Mouse (Mus musculus) spleen, adult 2 months (tissue): ENCODE data around the gene Lrrc23. TPM values are rescaled to one million over a fixed set of nuclear protein-coding genes. Genes with fewer than 3 reads are reported as not detected.

Source experiments
- DNase-seq, 2 experiments: peaks; one replicate each; pipeline versions ENCODE4 v3.0.0 to v3.0.0-alpha.2; 2012 to 2021; ENCODE audit warnings: low spot score in 2 of 2, low read depth in 1 of 2
- H3K27ac ChIP-seq: fragments of 200-500 bp; 2 replicates; pipeline ENCODE4 v1.5.1; 2012; ENCODE audit warnings: low read length, inconsistent platforms; ENCODE audit not compliant: insufficient read depth
- H3K27me3 ChIP-seq: fragments of 200-500 bp; 2 replicates; pipeline ENCODE4 v1.6.1; 2012; ENCODE audit warnings: mild to moderate bottlenecking, moderate library complexity, low read length, inconsistent platforms; ENCODE audit not compliant: control insufficient read depth, insufficient read depth
- H3K36me3 ChIP-seq: fragments of 200-500 bp; 2 replicates; pipeline ENCODE4 v1.6.1; 2012; ENCODE audit warnings: mild to moderate bottlenecking, low read length, inconsistent platforms; ENCODE audit not compliant: control insufficient read depth, insufficient read depth
- H3K4me1 ChIP-seq: fragments of 200-500 bp; 2 replicates; pipeline ENCODE4 v1.6.1; 2011; ENCODE audit warnings: inconsistent platforms; ENCODE audit not compliant: control insufficient read depth, insufficient read depth, insufficient read length
- H3K4me3 ChIP-seq: fragments of 200-500 bp; 2 replicates; pipeline ENCODE4 v1.5.1; 2011; ENCODE audit warnings: mild to moderate bottlenecking, inconsistent platforms; ENCODE audit not compliant: insufficient read depth, insufficient read length; ENCODE audit errors: extremely low read depth
- CTCF ChIP-seq: fragments of 200-500 bp; IDR thresholded peaks from 2 replicates; pipeline ENCODE4 v1.5.1; 2011; ENCODE audit warnings: mild to moderate bottlenecking, inconsistent platforms; ENCODE audit not compliant: insufficient read depth, insufficient read length, insufficient replicate concordance; ENCODE audit errors: extremely low read depth
- POLR2A ChIP-seq: fragments of 200-500 bp; IDR thresholded peaks from 2 replicates; pipeline ENCODE4 v1.6.1; 2011; ENCODE audit warnings: low read depth, low read length, inconsistent platforms
- WGBS: fragments of 180-500 bp; shearing (Covaris S2); methylation state at CpG from one replicate; pipeline ENCODE4 v1.1.7; 2018; 5-methylcytosine and 5-hydroxymethylcytosine counted together
- polyA plus RNA-seq: library from polyadenylated mRNA; depleted of rRNA; stranded (reverse); fragments of >200 nt; gene quantifications from 2 replicates; pipeline ENCODE4 v1.2.3, GENCODE M21; 2012

The Lrrc23 gene
- polyA plus RNA-seq, 1 experiment, result 1.8 TPM

- Histone ChIP-seq H3K4me1 (no peaks in the 10 kb centered on the region), H3K27me3 (no peaks in the 10 kb centered on the region), H3K36me3 (no peaks in the 10 kb centered on the region), H3K4me3 (no peak overlapping the region), H3K27ac (no peak overlapping the region)
- no peak for DNase-seq
- TF ChIP-seq POLR2A, result no peak
- 88% methylated on average over 2 of the region's 2 CpGs for WGBS
Observed at GRCm38 (mm10) chr6:124796200-124796599, 16.7 kb upstream of the Lrrc23 start.

GRCm38 (mm10) chr6:124795781-124796180 is 16.3 kb upstream of the Lrrc23 start:
- no peak for DNase-seq
- WGBS, result 82% methylated on average over 4 of the region's 4 CpGs

DNA sequence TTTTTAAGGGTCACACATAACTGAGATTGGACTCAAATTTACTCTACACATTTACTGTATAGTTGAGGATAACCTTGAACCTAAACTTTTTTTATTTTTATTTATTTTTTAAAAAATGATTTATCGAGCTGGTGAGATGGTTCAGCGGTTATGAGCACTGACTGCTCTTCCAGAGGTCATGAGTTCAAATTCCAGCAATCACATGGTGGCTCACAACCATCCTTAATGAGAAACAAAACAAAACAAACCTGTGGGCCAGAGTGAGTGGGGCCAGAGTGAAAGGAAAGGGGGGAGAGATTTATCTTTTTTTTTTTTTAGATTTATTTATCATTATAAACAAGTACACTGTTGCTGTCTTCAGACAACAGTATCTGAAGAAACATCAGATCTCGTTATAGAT is 12.4 kb upstream of the Lrrc23 start:
- DNase-seq, result no peak
- Histone ChIP-seq H3K27ac (no peak overlapping the region), H3K4me3 (no peak overlapping the region), H3K4me1 (no peaks in the 10 kb centered on the region), H3K36me3 (no peaks in the 10 kb centered on the region), H3K27me3 (no peaks in the 10 kb centered on the region)
- whole genome bisulfite sequencing, result 86% methylated on average over 3 of the region's 3 CpGs
- TF ChIP-seq CTCF, result no peak
- no peak for TF ChIP-seq POLR2A

More at GRCm38 (mm10) chr6:124795781-124796180, 16.3 kb upstream of the Lrrc23 start:
- Histone ChIP-seq H3K4me1 (no peaks in the 10 kb centered on the region), H3K36me3 (no peaks in the 10 kb centered on the region), H3K27me3 (no peaks in the 10 kb centered on the region), H3K4me3 (no peak overlapping the region), H3K27ac (no peak overlapping the region)
- no peak for TF ChIP-seq POLR2A
- TF ChIP-seq CTCF, result no peak

GRCm38 (mm10) chr6:124790121-124790520 is 10.6 kb upstream of the Lrrc23 start:
- H3K4me1 ChIP-seq, result no peaks in the 10 kb centered on the region
- DNase-seq, result no peak
- TF ChIP-seq POLR2A (no peak), CTCF (no peak)
- 81% methylated on average over 4 of the region's 4 CpGs for WGBS
- H3K4me3 ChIP-seq, result no peak overlapping the region
- no peaks in the 10 kb centered on the region for H3K27me3 ChIP-seq
- no peak overlapping the region for H3K27ac ChIP-seq
- H3K36me3 ChIP-seq, result no peaks in the 10 kb centered on the region

DNA sequence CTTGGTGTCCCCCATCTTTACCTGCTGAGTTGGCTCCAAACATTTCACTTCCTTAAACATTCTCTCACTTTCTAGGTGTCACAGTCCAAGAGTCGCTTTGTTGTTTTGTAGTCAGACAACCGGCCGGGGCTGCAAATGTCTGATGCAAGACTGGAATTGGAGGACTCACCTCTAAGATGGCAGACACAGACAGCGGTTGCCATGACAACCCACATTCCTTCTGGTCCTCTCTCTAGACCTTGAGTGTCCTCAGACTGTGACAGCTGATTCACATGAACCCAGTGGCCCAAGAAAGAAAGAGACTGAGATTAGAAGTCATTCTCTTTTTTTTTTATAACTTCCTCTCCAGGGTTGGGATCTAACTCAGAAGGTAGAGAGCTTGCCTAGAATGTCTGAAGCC is 10.0 kb upstream of the Lrrc23 start:
- DNase-seq, result no peak
- Histone ChIP-seq H3K27ac (no peak overlapping the region), H3K4me1 (no peaks in the 10 kb centered on the region), H3K27me3 (no peaks in the 10 kb centered on the region), H3K36me3 (no peaks in the 10 kb centered on the region), H3K4me3 (no peak overlapping the region)
- TF ChIP-seq CTCF, result no peak
- TF ChIP-seq POLR2A, result no peak
- WGBS, result 86% methylated on average over 4 of the region's 4 CpGs

DNA sequence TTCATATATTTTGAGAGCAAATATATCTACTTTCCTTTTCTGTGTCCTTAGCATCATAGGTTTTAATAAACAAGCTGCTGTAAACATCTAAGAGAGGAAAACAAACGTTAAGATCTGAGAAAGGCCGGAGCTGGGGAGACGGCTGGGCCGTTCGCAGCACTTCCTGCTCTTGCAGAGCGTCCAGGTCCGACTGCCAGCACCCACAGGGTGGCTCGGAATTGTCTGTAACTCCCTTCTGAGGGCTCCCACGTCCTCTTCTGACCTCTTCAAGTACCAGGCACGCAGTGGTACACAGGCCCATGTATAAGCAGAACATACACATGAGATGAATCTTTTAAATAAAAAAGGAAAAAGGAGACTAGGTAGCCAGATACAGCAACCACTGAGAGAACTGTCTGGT is 8.2 kb upstream of the Lrrc23 start:
- 85% methylated on average over 10 of the region's 10 CpGs for WGBS
- no peak for DNase-seq
- H3K4me3 ChIP-seq, result no peak overlapping the region
- TF ChIP-seq POLR2A (no peak), CTCF (no peak)
- no peaks in the 10 kb centered on the region for H3K36me3 ChIP-seq
- no peaks in the 10 kb centered on the region for H3K4me1 ChIP-seq
- H3K27me3 ChIP-seq, result no peaks in the 10 kb centered on the region
- no peak overlapping the region for H3K27ac ChIP-seq

- no peak for DNase-seq
- Histone ChIP-seq H3K4me1 (peaks cover 3% of the 10 kb centered on the region; the same call in 1 of the 2 replicates), H3K27me3 (no peaks in the 10 kb centered on the region), H3K36me3 (no peaks in the 10 kb centered on the region), H3K27ac (no peak overlapping the region), H3K4me3 (no peak overlapping the region)
- 47% methylated on average over 8 of the region's 8 CpGs for WGBS
- TF ChIP-seq CTCF (no peak), POLR2A (no peak)
Observed at GRCm38 (mm10) chr6:124786756-124787420, 7.4 kb upstream of the Lrrc23 start.
